Mouse (Mus musculus): ENCODE measurements around the gene Rsph14.

DNA sequence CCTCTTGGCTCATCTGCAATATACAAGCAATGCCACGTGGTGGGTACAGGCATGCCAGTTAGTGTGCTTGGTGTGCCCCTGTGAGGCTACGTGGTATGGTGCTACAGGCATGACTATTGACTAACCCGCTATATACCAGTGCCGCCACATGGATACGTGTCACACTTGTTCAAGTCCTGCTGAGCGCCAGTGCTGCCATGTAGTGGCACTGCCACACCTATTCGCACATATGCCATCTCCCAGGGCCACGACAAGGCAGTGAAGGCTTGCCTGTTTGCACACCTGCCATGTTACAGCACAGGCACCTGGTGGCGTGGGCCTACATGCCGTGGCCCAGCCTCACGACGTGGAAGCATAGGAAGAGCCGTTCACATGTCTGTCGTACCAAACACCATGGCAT, 108.1 kb downstream of the Rsph14 start:
- no peak for TF ChIP-seq MAFK (IDR thresholded peaks at IDR 0.05; ENCODE audit: insufficient read depth, low read depth, low read length)
- TF ChIP-seq HCFC1 (IDR thresholded peaks at IDR 0.05; ENCODE audit: borderline replicate concordance, insufficient read depth, low read length), result no peak
- TF ChIP-seq CHD2 (IDR thresholded peaks at IDR 0.05; ENCODE audit: low read depth, low read length), result no peak
- TF ChIP-seq ZC3H11A (IDR thresholded peaks at IDR 0.05; ENCODE audit: borderline replicate concordance, low read depth, low read length), result no peak
